Mouse (Mus musculus): ENCODE measurements around the gene Mrps31. TPM values are rescaled to one million over a fixed set of nuclear protein-coding genes. Genes with fewer than 3 reads are reported as not detected.
A peak's percentile ranks its signal among the peaks of the same experiment; 100 is the strongest.

Mrps31 gene
- total and polyA plus RNA-seq, 3 experiments: 34.0 to 39.9 TPM; not detected in 1

GRCm38 (mm10) chr8:22398142-22398951 lies 12.8 kb upstream of the Mrps31 start, which contains the start of gene Slc25a15 (continued):
- 0 out of 2 replicates have a peak, but pooled peaks have one; percentile 20 for TF ChIP-seq RCOR1 (IDR thresholded peaks at IDR 0.05; ENCODE audit: low read depth, low read length)
- peak; percentile 95 for TF ChIP-seq ZMIZ1 (IDR thresholded peaks at IDR 0.05; ENCODE audit: low read depth, low read length)
- no peak for TF ChIP-seq MYB (IDR thresholded peaks at IDR 0.05; ENCODE audit: low read depth, low read length)
- TF ChIP-seq TBP (IDR thresholded peaks at IDR 0.05; ENCODE audit: low read depth, low read length): peak; percentile 55
- peak; percentile 63; the same call in 1 of the 2 replicates for TF ChIP-seq USF1 (IDR thresholded peaks at IDR 0.05; ENCODE audit: low read depth, low read length)
- no peak for TF ChIP-seq JUND (IDR thresholded peaks at IDR 0.05; ENCODE audit: low read depth, low read length)
- no peak for TF ChIP-seq GABPA (IDR thresholded peaks at IDR 0.05; ENCODE audit: low read depth, low read length)
- peak in 1 of 2 experiments; percentile 19; a peak in 1 of 4 replicates for TF ChIP-seq EP300 (IDR thresholded peaks at IDR 0.05; ENCODE audit: low read depth in 1 of 2, low read length in 2 of 2)
- peak; percentile 25; the same call in 1 of the 2 replicates for TF ChIP-seq CHD1 (IDR thresholded peaks at IDR 0.05; ENCODE audit: low read depth, low read length)
- TF ChIP-seq ZNF384 (IDR thresholded peaks at IDR 0.05; ENCODE audit: low read depth, low read length): no peak
- TF ChIP-seq TAL1 (IDR thresholded peaks at IDR 0.05; ENCODE audit: low read length): no peak
- TF ChIP-seq ELF1 (IDR thresholded peaks at IDR 0.05; ENCODE audit: low read depth, low read length): no peak
- TF ChIP-seq E2F4 (IDR thresholded peaks at IDR 0.05; ENCODE audit: borderline replicate concordance, low read depth, low read length): no peak
- no peak for TF ChIP-seq KAT2A (conservative IDR thresholded peaks at IDR 0.05; ENCODE audit: low read depth, low read length)
- no peak for TF ChIP-seq POLR2AphosphoS5 (IDR thresholded peaks at IDR 0.05; ENCODE audit: borderline replicate concordance, low read depth, low read length)

DNA sequence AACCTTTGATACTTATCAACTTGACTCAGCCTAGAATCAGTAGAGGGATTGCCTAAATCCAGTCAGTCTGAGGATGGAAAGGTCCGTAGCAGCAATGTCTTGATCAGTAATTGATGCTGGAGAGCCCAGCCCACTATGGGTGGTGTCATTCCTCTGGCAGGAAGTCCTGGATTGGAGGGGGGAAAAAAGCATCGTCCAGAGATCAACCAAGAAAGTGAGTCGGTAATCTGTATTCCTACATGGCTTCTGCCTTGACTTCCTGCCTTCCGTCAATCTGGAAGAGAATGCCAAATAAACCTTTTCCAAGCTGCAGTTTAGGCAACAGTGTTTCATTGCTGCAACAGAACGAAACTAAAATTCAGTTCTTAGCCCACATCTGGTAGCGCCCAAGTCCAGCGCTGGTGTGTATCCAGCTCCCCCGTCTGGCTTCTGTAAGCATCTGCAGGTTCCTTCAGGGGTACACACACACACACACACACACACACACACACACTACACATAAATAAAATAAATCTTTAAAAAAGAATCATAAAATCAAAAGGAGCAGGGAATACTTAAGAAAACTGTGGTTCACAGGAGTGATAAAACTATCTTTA lies 11.8 kb upstream of the Mrps31 start:
- Histone ChIP-seq H3K79me2 (ENCODE audit: control insufficient read depth, insufficient read depth, low read length, poor library complexity) (peaks cover 6% of the 10 kb centered on the region), H3K9ac (ENCODE audit: control insufficient read depth, low read depth, low read length, poor library complexity, severe bottlenecking) (no peak overlapping the region; the same call in 1 of the 2 replicates), H3K4me3 (ENCODE audit: control insufficient read depth in 1 of 2, insufficient read depth in 1 of 2, low read depth in 2 of 2, low read length in 2 of 2) (peak overlapping the region; percentile 72 to 92), H3K36me3 (ENCODE audit: control insufficient read depth in 1 of 2, insufficient read depth in 2 of 2, low read length in 2 of 2) (peaks cover 0 to 12% of the 10 kb centered on the region in 2 experiments; a peak in 2 of 4 replicates), H3K27me3 (ENCODE audit: control insufficient read depth in 1 of 2, insufficient read depth in 2 of 2, low read length in 2 of 2) (no peaks in the 10 kb centered on the region), H3K9me3 (replicated peaks; ENCODE audit: insufficient read depth, low read length) (no peaks in the 10 kb centered on the region), H3K4me1 (ENCODE audit: control insufficient read depth in 1 of 2, insufficient read depth in 2 of 2, low read length in 2 of 2) (peaks cover 3 to 5% of the 10 kb centered on the region in 2 experiments), H3K27ac (ENCODE audit: control insufficient read depth, low read depth, low read length) (no peak overlapping the region)
- DNase-seq (ENCODE audit: low read depth, low spot score): peak; percentile 24
- no peak for TF ChIP-seq ETS1 (IDR thresholded peaks at IDR 0.05; ENCODE audit: low read depth, low read length)
- TF ChIP-seq BHLHE40 (IDR thresholded peaks at IDR 0.05; ENCODE audit: borderline replicate concordance, low read depth, low read length): no peak
- TF ChIP-seq CTCF (IDR thresholded peaks at IDR 0.05 in 2 of 3, conservative IDR thresholded peaks at IDR 0.05 in 1 of 3; ENCODE audit: control insufficient read depth in 1 of 3, insufficient read depth in 1 of 3, low read depth in 2 of 3, low read length in 3 of 3, poor library complexity in 1 of 3, severe bottlenecking in 1 of 3): peak in 2 of 3 experiments; percentile 16 to 17; a peak in 2 of 6 replicates
- TF ChIP-seq POLR2AphosphoS2 (IDR thresholded peaks at IDR 0.05; ENCODE audit: low read length): no peak
- no peak for TF ChIP-seq RCOR1 (IDR thresholded peaks at IDR 0.05; ENCODE audit: low read depth, low read length)
- no peak for TF ChIP-seq ZC3H11A (IDR thresholded peaks at IDR 0.05; ENCODE audit: low read depth, low read length)

Measured in MEL (cell line).